Mouse (Mus musculus): Measurements from ENCODE around the gene Hbb-bh2. TPM values are rescaled to one million over a fixed set of nuclear protein-coding genes. Genes with fewer than 3 reads are reported as not detected.
"Not testable (repeated sequence)": the region's sequence is repeated elsewhere in the genome, so short reads cannot be mapped to it uniquely, and the experiment has no call there.

Gene Hbb-bh2
- total and polyA plus RNA-seq, 2 experiments from 2014 or later, result not detected

DNA sequence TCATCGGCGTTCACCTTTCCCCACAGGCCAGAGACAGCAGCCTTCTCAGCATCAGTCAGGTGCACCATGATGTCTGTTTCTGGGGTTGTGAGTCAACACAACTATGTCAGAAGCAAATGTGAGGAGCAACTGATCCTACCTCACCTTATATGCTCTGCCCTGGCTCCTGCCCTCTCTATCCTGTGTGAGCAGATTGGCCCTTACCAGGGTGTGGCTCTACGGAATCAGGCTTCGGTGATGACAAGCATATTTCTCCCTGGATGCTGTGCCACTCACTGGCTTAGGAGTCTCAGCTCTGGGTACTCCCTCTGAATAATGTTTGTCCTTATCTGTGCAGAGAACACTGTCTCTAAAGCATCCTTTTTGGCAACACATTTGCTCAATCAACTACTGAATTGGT, 12.5 kb downstream of the Hbb-bh2 start, which contains the start of gene Hbb-bs:
Gene Hbb-bs (minus strand): TSS at position 289 of the 400 bp plus-strand sequence.
- Histone ChIP-seq H3K27me3 (ENCODE audit: insufficient read depth, low read length) (no peaks in the 10 kb centered on the region), H3K36me3 (ENCODE audit: insufficient read depth, low read length) (no peaks in the 10 kb centered on the region), H3K4me2 (ENCODE audit: low read depth, low read length) (no peak within 1 kb of the TSS), H3K4me1 (ENCODE audit: insufficient read depth, low read length) (no peaks in the 10 kb centered on the region), H3K9ac (replicated peaks; ENCODE audit: low read length) (no peak within 1 kb of the TSS), H3K27ac (no peak within 1 kb of the TSS), H3K9me3 (ENCODE audit: low read length) (no peaks in the 10 kb centered on the region), H3K4me3 (ENCODE audit: low read length) (no peak within 1 kb of the TSS)
- DNase-seq (ENCODE audit: low spot score), result no peak
- TF ChIP-seq CTCF (IDR thresholded peaks at IDR 0.05; ENCODE audit: low read depth), result no peak
- ATAC-seq, result no peak
- WGBS, result 82% methylated on average over 4 of the region's 4 CpGs

GRCm38 (mm10) chr7:103827139-103827538, 13.2 kb downstream of the Hbb-bh2 start:
- ATAC-seq, H3K27ac ChIP-seq: not testable (repeated sequence)
- WGBS, result no CpG with 5 or more reads among the region's 2 CpGs

DNA sequence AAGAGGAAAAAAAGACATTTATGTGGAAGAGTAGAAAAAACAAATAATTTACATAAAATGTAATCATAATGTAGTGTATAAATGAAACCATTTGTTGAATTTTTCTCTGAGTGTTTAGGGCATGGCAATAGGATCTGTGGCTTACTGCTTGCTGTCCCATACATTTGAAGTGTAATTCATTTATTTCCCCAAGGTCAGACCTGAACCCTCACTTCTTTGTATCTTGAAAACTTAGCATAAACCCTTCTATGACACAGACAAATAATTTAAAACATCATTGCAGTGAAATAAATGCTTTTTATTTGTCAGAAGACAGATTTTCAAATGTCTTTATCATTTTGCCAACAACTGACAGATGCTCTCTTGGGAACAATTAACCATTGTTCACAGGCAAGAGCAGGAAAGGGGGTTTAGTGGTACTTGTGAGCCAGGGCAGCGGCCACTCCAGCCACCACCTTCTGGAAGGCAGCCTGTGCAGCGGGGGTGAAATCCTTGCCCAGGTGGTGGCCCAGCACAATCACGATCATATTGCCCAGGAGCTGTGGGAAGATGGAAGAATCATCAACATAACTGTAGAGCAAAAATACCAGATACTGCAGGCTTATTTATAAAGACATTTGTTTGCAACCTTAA, 13.9 kb downstream of the Hbb-bh2 start:
- Histone ChIP-seq H3K27ac (no peak overlapping the region), H3K4me2 (ENCODE audit: low read depth, low read length) (no peak overlapping the region), H3K27me3 (ENCODE audit: insufficient read depth, low read length) (no peaks in the 10 kb centered on the region), H3K4me1 (ENCODE audit: insufficient read depth, low read length) (no peaks in the 10 kb centered on the region), H3K9ac (replicated peaks; ENCODE audit: low read length) (no peak overlapping the region), H3K9me3 (ENCODE audit: low read length) (no peaks in the 10 kb centered on the region), H3K4me3 (ENCODE audit: low read length) (no peak overlapping the region), H3K36me3 (ENCODE audit: insufficient read depth, low read length) (no peaks in the 10 kb centered on the region)
- 41% methylated on average over 3 of the region's 3 CpGs for WGBS
- DNase-seq (ENCODE audit: low spot score), result no peak
- ATAC-seq, result no peak
- TF ChIP-seq CTCF (IDR thresholded peaks at IDR 0.05; ENCODE audit: low read depth), result no peak

More at GRCm38 (mm10) chr7:103827139-103827538, 13.2 kb downstream of the Hbb-bh2 start:
- H3K4me3 ChIP-seq (ENCODE audit: low read length); H3K9me3 ChIP-seq (ENCODE audit: low read length); H3K36me3 ChIP-seq (ENCODE audit: insufficient read depth, low read length); DNase-seq (ENCODE audit: low spot score); H3K4me2 ChIP-seq (ENCODE audit: low read depth, low read length); H3K9ac ChIP-seq (replicated peaks; ENCODE audit: low read length); H3K27me3 ChIP-seq (ENCODE audit: insufficient read depth, low read length); H3K4me1 ChIP-seq (ENCODE audit: insufficient read depth, low read length): not testable (repeated sequence)

DNA sequence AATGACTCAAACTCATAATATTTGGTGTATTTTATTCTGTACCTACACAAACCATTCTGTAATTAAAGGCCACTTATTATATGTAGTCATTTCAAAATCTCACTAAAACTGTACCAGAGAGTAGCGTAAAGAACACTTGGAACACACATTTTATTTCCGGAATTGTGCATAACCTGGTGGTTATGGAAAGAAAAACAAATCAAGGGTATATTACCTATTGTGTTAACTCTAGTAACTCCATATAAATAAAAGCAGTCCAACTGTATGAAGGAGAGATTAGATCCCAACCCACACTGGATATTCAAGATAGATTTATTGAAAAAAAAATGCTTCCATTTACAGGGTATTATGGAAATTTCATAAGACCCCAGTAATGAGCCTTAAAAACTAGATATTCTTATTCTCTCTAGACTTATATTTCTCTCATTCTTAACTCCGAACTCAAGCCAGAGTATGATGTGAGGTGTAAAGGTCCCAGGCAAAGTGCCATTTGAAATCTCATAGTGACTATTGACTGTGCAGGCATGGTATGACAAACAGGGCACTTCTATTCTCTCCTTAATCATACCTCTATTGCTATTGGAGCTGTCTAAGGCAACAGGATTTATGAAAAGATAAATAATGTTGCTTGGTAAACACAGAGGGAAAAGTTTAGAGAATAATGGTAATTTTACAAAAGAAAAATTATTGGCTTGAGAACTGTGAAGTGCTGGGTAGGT, 14.6 kb downstream of the Hbb-bh2 start:
- ATAC-seq (no peak), DNase-seq (ENCODE audit: low spot score) (no peak)
- Histone ChIP-seq H3K36me3 (ENCODE audit: insufficient read depth, low read length) (no peaks in the 10 kb centered on the region), H3K4me2 (ENCODE audit: low read depth, low read length) (no peak overlapping the region), H3K9me3 (ENCODE audit: low read length) (no peaks in the 10 kb centered on the region), H3K4me3 (ENCODE audit: low read length) (no peak overlapping the region), H3K4me1 (ENCODE audit: insufficient read depth, low read length) (no peaks in the 10 kb centered on the region), H3K27ac (no peak overlapping the region), H3K27me3 (ENCODE audit: insufficient read depth, low read length) (no peaks in the 10 kb centered on the region), H3K9ac (replicated peaks; ENCODE audit: low read length) (no peak overlapping the region)
- TF ChIP-seq CTCF (IDR thresholded peaks at IDR 0.05; ENCODE audit: low read depth), result no peak
- WGBS, result 91% methylated on average over 3 of the region's 3 CpGs

DNA sequence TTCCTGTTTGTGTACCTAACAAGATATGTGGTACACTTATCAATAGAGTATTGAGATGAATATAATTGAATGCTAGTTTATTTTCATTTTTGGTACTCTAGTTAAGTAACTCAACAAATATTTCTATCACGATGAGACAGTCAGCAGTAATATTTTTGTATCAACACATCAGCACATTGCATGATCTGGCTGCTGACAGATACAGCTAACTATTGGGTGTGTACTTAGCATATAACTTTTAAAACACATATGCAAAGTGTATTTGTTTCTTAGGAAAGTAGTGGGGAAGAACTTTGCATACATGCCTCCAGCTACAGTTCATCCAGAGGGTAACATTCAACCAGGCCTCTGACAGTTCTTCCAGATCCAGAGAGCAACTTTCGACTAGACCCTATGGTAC, 15.7 kb downstream of the Hbb-bh2 start:
- no peak for DNase-seq (ENCODE audit: low spot score)
- TF ChIP-seq CTCF (IDR thresholded peaks at IDR 0.05; ENCODE audit: low read depth), result no peak

DNA sequence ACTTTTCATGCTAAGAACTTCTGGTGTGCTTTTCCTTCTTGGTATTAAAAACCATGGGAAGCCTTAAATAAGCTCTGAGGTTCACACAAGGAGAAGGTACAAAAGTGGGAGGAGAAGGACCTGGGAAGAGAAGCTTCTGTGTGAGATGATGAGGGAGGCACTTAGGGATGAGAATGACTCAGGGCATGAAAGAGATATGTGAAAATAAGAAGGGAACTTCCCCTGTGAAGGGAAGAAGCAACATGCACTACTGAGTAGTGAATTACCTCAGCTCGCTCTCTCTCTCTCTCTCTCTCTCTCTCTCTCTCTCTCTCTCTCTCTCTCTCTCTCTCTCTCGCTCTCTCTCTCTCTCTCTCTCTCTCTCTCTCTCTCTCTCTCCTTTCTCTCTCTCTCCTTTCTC, 25.2 kb downstream of the Hbb-bh2 start:
- H3K9ac ChIP-seq (replicated peaks; ENCODE audit: low read length); H3K27me3 ChIP-seq (ENCODE audit: insufficient read depth, low read length); H3K4me1 ChIP-seq (ENCODE audit: insufficient read depth, low read length); H3K36me3 ChIP-seq (ENCODE audit: insufficient read depth, low read length); H3K4me3 ChIP-seq (ENCODE audit: low read length); DNase-seq (ENCODE audit: low spot score); H3K4me2 ChIP-seq (ENCODE audit: low read depth, low read length); H3K27ac ChIP-seq; H3K9me3 ChIP-seq (ENCODE audit: low read length); ATAC-seq: not testable (repeated sequence)
- WGBS, result no CpG with 5 or more reads among the region's 2 CpGs

More for the DNA sequence above, 15.7 kb downstream of the Hbb-bh2 start:
- no peak for ATAC-seq
- Histone ChIP-seq H3K27ac (no peak overlapping the region), H3K36me3 (ENCODE audit: insufficient read depth, low read length) (no peaks in the 10 kb centered on the region), H3K9me3 (ENCODE audit: low read length) (no peaks in the 10 kb centered on the region), H3K4me1 (ENCODE audit: insufficient read depth, low read length) (no peaks in the 10 kb centered on the region), H3K4me2 (ENCODE audit: low read depth, low read length) (no peak overlapping the region), H3K9ac (replicated peaks; ENCODE audit: low read length) (no peak overlapping the region), H3K4me3 (ENCODE audit: low read length) (no peak overlapping the region), H3K27me3 (ENCODE audit: insufficient read depth, low read length) (no peaks in the 10 kb centered on the region)
- WGBS, result 82% methylated on average over 2 of the region's 2 CpGs

GRCm38 (mm10) chr7:103813766-103814165, 26.6 kb downstream of the Hbb-bh2 start, which contains the start of gene Hbb-bt:
Gene Hbb-bt (minus strand): TSS chr7:103813996.
- Histone ChIP-seq H3K4me2 (ENCODE audit: low read depth, low read length) (no peak within 1 kb of the TSS), H3K27ac (no peak within 1 kb of the TSS), H3K9ac (replicated peaks; ENCODE audit: low read length) (no peak within 1 kb of the TSS), H3K9me3 (ENCODE audit: low read length) (no peaks in the 10 kb centered on the region), H3K36me3 (ENCODE audit: insufficient read depth, low read length) (no peaks in the 10 kb centered on the region), H3K4me3 (ENCODE audit: low read length) (no peak within 1 kb of the TSS), H3K27me3 (ENCODE audit: insufficient read depth, low read length) (no peaks in the 10 kb centered on the region), H3K4me1 (ENCODE audit: insufficient read depth, low read length) (no peaks in the 10 kb centered on the region)
- TF ChIP-seq CTCF (IDR thresholded peaks at IDR 0.05; ENCODE audit: low read depth), result no peak
- 96% methylated on average over 3 of the region's 3 CpGs for WGBS
- DNase-seq (ENCODE audit: low spot score) (no peak), ATAC-seq (no peak)

DNA sequence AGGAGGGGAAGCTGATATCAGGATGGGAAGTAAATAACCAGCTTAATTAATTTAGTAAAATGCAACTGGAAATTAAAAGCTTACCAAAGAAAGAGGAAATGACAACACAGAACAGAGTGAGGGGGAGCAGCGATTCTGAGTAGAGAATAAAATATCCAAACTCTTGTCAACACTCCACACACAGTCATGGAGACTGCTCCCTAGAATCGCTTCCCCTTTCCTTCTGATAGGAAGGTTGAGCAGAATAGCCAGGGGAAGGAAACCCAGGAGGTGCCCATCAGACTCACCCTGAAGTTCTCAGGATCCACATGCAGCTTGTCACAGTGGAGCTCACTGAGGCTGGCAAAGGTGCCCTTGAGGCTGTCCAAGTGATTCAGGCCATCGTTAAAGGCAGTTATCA, 27.2 kb downstream of the Hbb-bh2 start:
- H3K27me3 ChIP-seq (ENCODE audit: insufficient read depth, low read length); H3K4me3 ChIP-seq (ENCODE audit: low read length); H3K4me2 ChIP-seq (ENCODE audit: low read depth, low read length); H3K4me1 ChIP-seq (ENCODE audit: insufficient read depth, low read length); DNase-seq (ENCODE audit: low spot score); H3K9me3 ChIP-seq (ENCODE audit: low read length); ATAC-seq; H3K36me3 ChIP-seq (ENCODE audit: insufficient read depth, low read length); H3K27ac ChIP-seq; H3K9ac ChIP-seq (replicated peaks; ENCODE audit: low read length): not testable (repeated sequence)
- WGBS, result no CpG with 5 or more reads among the region's 3 CpGs

All from hindbrain, postnatal 0 days (tissue).